Mouse (Mus musculus) left cerebral cortex, adult 8-10 months (tissue): ENCODE measurements around the gene Ksr2. TPM values are rescaled to one million over a fixed set of nuclear protein-coding genes. Genes with fewer than 3 reads are reported as not detected.

Source experiments
- DNase-seq, 2 experiments: peaks; one replicate each; pipeline ENCODE4 v3.0.0; 2022; ENCODE audit warnings: low spot score in 2 of 2
- total RNA-seq, 4 experiments: library from RNA; stranded (reverse); gene quantifications; 2 replicates each; pipeline ENCODE4 v1.2.4; 2022

Gene Ksr2
- total RNA-seq, 4 experiments from 2014 or later: 40.3 to 43.9 (median 41.3) TPM

DNA sequence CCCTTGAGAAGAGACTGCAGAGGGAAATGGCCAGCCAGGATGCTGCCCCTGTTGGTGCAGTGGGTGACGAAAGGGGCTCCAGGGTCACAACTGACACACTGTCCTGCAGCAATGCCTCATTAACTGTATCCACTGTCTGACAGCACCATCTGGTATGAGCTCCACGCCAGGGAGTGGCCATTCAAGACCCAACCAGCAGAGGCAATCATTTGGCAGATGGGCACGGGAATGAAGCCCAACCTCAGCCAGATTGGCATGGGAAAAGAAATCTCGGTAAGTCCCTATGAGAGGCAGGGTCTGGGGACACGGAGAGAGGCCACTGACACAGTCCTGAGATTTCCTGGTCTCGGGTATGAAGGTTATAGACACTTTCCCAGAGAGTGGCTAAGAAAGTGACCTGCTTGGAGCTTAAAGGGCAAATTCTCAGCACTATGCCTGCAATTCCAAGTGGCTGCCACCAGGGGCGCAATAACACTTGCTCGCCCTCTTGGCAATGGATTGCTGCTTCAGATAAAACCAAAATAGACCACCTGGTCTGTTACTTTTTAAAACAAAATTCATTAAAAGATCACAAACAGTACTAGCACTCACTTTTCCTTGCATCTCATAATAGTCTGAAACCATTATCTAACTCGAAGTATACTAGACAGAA is 347.5 kb downstream of the Ksr2 start:
- DNase-seq: no peak

DNA sequence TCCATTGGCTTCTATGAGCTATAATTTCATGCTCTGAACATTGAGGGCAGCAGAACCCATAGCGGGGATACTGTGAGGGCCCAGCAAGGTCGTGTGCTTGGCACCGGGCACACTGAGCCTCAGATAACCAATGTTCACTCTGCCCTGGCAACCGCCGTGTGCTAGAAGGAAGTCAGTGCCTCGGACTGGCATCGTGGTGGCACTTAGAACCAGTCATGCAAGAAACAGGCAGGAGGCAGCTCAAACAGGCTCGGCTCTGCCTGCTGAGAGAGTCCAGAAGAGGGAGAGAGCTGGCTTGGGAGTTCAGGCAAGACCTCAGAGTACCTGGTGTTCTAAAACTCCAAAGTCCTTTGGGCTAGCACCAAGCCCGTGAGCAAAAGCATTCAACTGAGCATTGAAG is 350.7 kb downstream of the Ksr2 start:
- no peak for DNase-seq

DNA sequence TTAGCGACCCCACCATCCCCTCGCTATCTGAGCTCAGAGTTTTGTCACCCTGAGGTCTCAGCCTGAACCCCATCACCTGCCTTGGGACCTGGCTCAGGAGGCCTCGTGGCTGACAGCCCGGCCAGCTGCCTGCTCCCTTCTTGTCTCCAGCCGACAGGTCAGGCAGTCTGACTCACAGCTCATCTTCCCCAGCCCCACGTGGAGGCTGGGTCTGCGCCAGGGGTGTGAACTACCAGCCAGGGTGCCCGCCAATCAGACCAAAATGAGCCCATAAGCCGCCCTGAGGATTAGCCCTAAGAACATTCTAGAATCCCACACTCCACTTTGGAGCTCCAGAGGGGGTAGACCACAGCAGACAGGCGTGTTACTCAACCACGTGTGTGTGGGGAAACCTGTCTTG is 365.4 kb downstream of the Ksr2 start:
- no peak for DNase-seq

DNA sequence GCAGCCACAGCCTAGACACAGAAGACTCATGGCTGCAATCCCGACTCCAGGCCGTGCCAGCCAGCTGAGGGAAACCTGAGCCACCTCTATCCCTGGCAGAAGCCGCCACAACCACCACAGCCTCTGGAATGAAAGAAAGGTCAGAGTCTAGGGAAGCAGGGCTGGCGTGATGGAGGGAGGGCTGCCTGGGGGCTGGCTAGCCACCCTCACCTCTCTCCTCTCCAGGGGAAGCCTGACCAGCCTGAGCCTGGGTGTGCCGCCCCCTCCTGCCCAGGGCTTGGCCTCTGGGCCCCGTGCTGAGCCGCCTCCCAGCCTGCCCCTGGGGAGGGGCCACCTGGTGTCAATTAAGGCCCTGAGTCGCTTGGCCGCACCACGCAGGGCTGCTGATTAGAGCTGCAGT is 366.9 kb downstream of the Ksr2 start, which contains the start of gene Nos1:
TSS of gene Nos1 (plus strand) at position 352 of the 400 bp plus-strand sequence.
- DNase-seq: no peak

DNA sequence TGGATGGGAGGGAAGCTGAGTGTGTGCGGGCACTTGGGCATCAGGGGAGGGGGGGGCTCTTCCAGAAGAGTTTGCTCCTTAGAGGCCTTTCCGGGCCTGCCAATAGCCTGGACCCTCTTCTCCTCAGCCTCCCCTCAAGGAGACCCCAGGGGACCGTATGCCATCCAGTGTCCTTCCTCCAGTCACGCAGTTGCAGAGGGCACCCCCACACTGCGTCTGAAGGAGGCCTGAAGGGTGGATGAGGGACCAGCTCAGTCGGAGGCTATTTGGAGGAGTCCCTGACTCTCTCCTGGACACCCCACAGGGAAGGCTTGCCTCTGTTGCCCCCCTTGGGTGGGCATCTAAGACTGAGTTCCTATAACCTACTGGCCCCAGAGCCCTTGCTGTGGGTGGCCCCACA is 367.4 kb downstream of the Ksr2 start:
- no peak for DNase-seq

DNA sequence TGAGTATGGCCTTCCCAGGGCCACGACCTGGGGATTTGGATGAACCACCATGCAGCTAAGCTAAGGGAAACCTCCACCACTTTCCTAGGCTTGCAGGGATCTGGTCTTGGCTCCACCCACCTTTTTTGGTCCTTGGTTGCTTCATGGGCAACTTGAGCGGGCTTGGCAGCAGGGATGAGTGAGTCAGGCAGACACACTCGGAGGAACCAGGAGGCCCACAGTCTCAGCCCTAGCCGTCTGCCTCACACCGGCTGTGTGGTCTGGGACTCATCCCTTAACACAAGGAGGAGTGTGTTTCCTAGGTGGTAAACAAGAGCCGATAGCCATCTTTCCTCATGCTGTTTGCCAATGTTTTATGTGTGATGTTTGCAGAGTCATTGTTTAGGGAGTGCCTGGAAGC is 376.3 kb downstream of the Ksr2 start:
- peak in 1 of 2 experiments; percentile 69 for DNase-seq

DNA sequence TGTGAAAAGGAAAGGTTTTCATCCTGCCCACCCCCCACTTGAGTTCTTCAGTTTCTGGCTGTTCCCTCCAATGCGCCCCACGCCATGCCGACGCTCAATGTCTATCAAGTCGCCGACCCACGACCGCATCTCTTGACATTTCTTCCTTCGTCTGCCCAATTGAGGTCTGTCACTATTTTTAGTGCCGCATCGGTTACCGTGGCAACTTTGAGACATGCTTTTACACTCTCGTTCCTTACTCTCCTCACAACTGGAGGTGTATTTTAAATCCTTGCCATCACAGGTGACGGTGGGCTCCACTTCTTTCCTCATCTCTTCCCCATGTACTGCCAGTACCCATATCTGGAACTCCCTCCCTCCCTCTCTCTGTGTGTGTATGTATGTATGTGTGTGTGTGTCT is 378.1 kb downstream of the Ksr2 start:
- DNase-seq: no peak

DNA sequence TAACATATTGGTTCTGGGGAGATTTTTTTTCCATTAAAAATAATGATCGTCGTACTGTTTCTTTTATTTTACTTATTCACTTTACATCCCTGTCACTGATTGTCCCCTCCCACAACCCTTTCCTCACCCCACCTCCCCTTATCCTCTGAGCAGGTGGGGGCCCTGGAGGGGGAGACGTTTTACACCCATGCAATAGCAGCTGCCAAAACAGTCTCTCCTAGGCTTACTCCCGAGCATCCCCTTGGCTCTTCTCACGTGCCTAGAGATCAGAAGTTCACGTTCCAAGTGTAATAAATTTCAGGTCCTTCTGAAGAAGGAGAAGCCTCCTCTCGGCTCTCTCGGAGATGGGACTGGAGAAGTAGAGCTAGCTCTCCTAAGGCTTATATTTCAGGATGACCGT is 387.0 kb downstream of the Ksr2 start:
- no peak for DNase-seq

DNA sequence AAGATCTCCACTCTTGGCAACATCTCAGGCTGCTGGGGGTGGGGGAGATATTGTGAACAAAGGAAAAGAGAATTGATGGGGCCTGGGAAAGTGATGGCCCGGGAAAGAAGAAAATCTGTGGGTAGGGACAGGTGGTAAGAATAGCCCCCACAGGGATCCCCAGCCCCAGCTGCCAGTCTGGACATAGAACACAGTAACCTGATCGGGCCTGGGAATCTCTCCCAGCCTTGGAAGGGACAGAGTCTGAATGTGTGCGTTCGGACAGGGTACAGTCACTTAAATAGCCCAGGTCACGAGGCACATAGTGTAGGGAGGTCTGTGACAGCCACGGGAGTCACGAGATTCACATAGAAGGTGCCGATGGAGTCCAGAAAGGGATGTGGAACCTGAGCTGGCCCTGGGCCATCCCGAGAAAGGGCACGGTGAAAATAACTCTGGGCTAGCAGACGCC is 388.3 kb downstream of the Ksr2 start:
- DNase-seq: no peak

DNA sequence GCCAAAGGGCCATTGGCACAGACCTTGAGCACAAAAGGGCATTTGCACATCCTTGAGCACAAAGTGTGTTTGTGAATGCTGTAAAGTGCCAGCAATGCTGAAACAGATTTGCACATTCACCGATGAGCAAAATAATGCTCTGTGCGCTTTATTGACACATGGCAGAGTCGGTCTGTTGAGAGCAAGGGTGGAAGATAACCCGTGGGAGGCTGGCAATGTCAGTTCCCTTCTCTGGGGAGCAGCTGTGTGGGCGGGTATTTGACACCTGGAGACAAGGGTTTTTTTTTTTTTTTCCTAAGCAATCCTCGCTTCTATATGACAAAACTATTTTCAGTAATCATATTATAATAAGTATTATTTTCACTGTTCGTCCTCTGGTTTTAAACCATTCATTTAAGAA is 389.8 kb downstream of the Ksr2 start:
- DNase-seq: no peak

DNA sequence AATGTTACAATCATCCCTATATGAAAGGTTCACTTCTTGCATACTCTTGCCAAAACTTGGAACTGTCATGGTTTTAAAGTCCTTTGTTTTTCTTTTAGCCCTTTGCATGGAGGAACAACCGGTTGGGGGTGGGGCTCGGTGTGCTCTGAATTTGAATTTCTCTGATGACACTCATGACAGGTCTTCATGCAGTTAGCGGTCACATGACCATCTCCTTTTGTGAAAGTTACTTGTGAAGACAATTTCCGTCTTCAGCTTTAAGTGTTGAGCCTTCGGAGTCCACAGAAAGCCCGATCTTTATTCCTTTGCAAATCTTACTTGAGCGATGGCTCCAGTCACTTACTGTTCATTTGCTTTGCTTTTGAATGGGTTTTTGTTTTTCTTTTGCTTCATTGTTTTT is 397.1 kb downstream of the Ksr2 start:
- no peak for DNase-seq

DNA sequence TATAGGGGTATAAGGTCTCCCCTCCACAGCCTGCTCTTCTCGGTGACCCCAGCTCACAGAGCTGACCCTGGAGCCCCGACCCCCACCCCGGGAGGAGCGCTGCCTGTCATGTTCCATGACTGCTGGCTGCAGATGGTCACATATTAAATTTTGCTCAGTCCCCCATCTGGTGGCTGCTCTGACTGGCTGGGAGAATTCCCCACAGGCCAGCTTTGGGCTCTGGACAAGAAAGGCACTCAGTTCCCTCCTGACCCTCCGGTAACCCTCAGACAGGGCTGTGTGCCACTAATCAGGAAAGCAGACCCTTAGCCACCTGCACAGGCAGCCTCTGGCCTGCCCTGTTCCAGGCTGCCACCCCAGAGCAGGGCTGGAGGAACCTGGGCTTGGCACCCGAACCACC is 405.0 kb downstream of the Ksr2 start:
- no peak for DNase-seq

DNA sequence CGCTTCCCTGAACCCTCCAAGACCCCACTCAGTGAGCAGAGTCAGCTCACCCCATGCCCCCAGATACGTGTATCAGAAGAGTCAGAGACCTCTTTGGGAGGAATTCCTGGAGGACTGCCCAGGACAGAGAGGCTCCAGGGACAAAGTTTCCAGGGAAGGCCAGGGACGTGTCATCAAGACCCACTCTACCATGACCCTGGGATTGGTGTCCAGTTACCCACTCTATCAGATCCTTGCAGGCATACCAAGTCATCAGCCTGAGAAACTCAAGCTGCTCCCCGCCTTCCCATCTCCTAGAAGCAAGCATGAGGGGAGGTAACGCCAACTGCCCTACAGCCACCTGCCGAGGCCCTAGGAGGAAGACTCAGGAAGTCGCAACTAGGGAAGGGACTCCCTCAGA is 406.6 kb downstream of the Ksr2 start:
- DNase-seq: no peak

DNA sequence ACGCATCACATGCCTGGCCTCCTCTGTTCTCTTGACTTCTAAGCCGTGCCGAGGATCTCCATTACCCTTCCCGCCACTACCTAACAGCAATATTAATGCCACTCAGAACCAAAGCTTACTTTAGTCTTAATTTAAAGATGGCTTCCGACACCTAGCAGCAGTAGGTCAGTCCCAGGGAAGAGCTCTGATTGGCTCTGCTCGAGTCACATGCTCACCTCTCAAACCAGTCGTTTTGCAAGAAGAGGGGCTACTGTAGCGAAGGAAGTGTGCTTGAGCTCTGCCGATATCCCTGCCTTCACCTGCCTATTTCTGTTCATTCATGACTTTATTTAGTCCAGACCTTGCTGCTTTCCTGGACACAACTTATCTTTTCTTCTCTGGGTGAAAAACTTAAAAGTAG is 410.0 kb downstream of the Ksr2 start:
- DNase-seq: no peak

DNA sequence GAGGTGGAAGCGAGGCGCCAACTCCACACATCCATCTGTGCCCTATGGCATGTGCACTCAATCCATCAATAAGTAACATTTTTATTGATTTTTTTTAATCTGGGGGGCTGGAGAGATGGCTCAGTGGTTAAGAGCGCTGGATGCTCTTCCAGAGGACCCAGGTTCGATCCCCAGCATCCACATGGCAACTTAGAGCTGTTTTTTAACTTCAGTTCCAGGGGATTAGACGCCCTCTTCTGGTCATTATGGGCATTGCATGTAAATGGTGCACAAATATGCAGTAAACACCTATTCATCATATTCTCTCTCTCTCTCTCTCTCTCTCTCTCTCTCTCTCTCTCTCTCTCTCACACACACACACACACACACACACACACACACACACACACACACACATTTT is 410.7 kb downstream of the Ksr2 start:
- no peak for DNase-seq

Other genes with a start within 250 kb of the Ksr2 start
- gene Pebp1, start 126.4 kb upstream of the Ksr2 start, total RNA-seq: 100 to 1,000 TPM; 654 to 708 (median 665) TPM
- 1 to 10 TPM; 1.7 to 3.6 (median 2.1) TPM for gene Vsig10, start 94.9 kb upstream of the Ksr2 start, total RNA-seq
- gene Wsb2, start 56.7 kb upstream of the Ksr2 start, total RNA-seq: 100 to 1,000 TPM; 263 to 297 (median 279) TPM
- 10 to 100 TPM; 11.6 to 18.0 (median 16.3) TPM for gene Rfc5, start 25.0 kb upstream of the Ksr2 start, total RNA-seq